Mouse (Mus musculus) hindbrain, embryonic 11.5 days (tissue): ENCODE data around the gene Gm20388. TPM values are rescaled to one million over a fixed set of nuclear protein-coding genes. Genes with fewer than 3 reads are reported as not detected.
A peak's percentile ranks its signal among the peaks of the same experiment; 100 is the strongest.

Source experiments
- ATAC-seq: fragments of 200-750 bp; cut with Nextera tagmentation; 2 replicates; pipeline ENCODE4 v1.8.0; 2017; ENCODE audit warnings: mild to moderate bottlenecking, moderate TSS enrichment, moderate library complexity; ENCODE audit not compliant: low FRiP score
- DNase-seq: peaks from one replicate; pipeline ENCODE4 v3.0.0-alpha.2; 2015; ENCODE audit warnings: low spot score
- H3K27ac ChIP-seq: fragments of 300-500 bp; sonication (generic); 2 replicates; pipeline ENCODE4 v1.5.1; 2014; ENCODE audit warnings: mild to moderate bottlenecking, low read depth, low read length
- H3K27me3 ChIP-seq: fragments of 300-500 bp; sonication (generic); 2 replicates; pipeline ENCODE4 v1.6.1; 2014; ENCODE audit warnings: mild to moderate bottlenecking, low read length, moderate library complexity, mixed read lengths; ENCODE audit not compliant: control insufficient read depth, insufficient read depth
- H3K36me3 ChIP-seq: fragments of 300-500 bp; sonication (generic); 2 replicates; pipeline ENCODE4 v1.6.1; 2014; ENCODE audit warnings: mild to moderate bottlenecking, low read length, moderate library complexity, mixed read lengths; ENCODE audit not compliant: control insufficient read depth, insufficient read depth
- H3K4me1 ChIP-seq: fragments of 300-500 bp; sonication (generic); replicated peaks from 2 replicates; pipeline ENCODE4 v1.6.1; 2014; ENCODE audit warnings: low read length, mixed read lengths; ENCODE audit not compliant: control insufficient read depth, insufficient read depth
- H3K4me2 ChIP-seq: fragments of 300-500 bp; sonication (generic); replicated peaks from 2 replicates; pipeline ENCODE4 v1.6.1; 2014; ENCODE audit warnings: mild to moderate bottlenecking, low read depth, low read length
- H3K4me3 ChIP-seq: fragments of 300-500 bp; sonication (generic); 2 replicates; pipeline ENCODE4 v1.5.1; 2014; ENCODE audit warnings: low read depth, low read length
- H3K9ac ChIP-seq: fragments of 300-500 bp; sonication (generic); 2 replicates; pipeline ENCODE4 v1.6.1; 2014; ENCODE audit warnings: low read depth, low read length
- H3K9me3 ChIP-seq: fragments of 300-500 bp; sonication (generic); 2 replicates; pipeline ENCODE4 v1.6.1; 2016; ENCODE audit warnings: low read length; ENCODE audit not compliant: control insufficient read depth
- WGBS: fragments of 180-500 bp; shearing (Covaris S2); extraction: QIAGEN DNeasy Blood & Tissue Kit; methylation state at CpG from one replicate; pipeline ENCODE4 v1.1.7; 2014; 5-methylcytosine and 5-hydroxymethylcytosine counted together
- polyA plus RNA-seq: library from polyadenylated mRNA; unstranded; fragments of >200 nt; fragmentation: Nextera tagmentation; extraction: Ambion mirVana; gene quantifications from 2 replicates; pipeline ENCODE4 v1.2.1, GENCODE M21; 2014

The Gm20388 gene
- polyA plus RNA-seq, 1 experiment from 2014 or later = 11.8 TPM

GRCm38 (mm10) chr8:121172567-121172966 is 1261.9 kb downstream of the Gm20388 start:
- H3K4me3 ChIP-seq = no peak overlapping the region
- no peak overlapping the region for H3K4me2 ChIP-seq
- WGBS = 60% methylated on average over 8 of the region's 8 CpGs
- no peaks in the 10 kb centered on the region for H3K4me1 ChIP-seq
- H3K27me3 ChIP-seq = no peaks in the 10 kb centered on the region
- DNase-seq = no peak
- ATAC-seq = no peak
- H3K36me3 ChIP-seq = no peaks in the 10 kb centered on the region
- H3K9me3 ChIP-seq = no peaks in the 10 kb centered on the region
- H3K9ac ChIP-seq = no peak overlapping the region
- H3K27ac ChIP-seq = no peak overlapping the region

GRCm38 (mm10) chr8:121174178-121174577 is 1263.5 kb downstream of the Gm20388 start:
- no peaks in the 10 kb centered on the region for H3K27me3 ChIP-seq
- ATAC-seq = no peak
- H3K9ac ChIP-seq = no peak overlapping the region
- H3K4me3 ChIP-seq = no peak overlapping the region
- no peak overlapping the region for H3K4me2 ChIP-seq
- H3K36me3 ChIP-seq = no peaks in the 10 kb centered on the region
- peak; percentile 28 for DNase-seq
- H3K9me3 ChIP-seq = no peaks in the 10 kb centered on the region
- 57% methylated on average over 10 of the region's 10 CpGs for WGBS
- no peak overlapping the region for H3K27ac ChIP-seq
- no peaks in the 10 kb centered on the region for H3K4me1 ChIP-seq

- no peak for DNase-seq
Measured at GRCm38 (mm10) chr8:121174721-121175539, 1264.3 kb downstream of the Gm20388 start.

GRCm38 (mm10) chr8:121175540-121176090 is 1265.0 kb downstream of the Gm20388 start:
- Histone ChIP-seq H3K4me3 (no peak overlapping the region), H3K9ac (no peak overlapping the region), H3K27ac (no peak overlapping the region), H3K27me3 (no peaks in the 10 kb centered on the region), H3K4me2 (no peak overlapping the region), H3K9me3 (no peaks in the 10 kb centered on the region), H3K4me1 (peaks cover 2% of the 10 kb centered on the region; the same call in 1 of the 2 replicates), H3K36me3 (no peaks in the 10 kb centered on the region)
- DNase-seq (no peak), ATAC-seq (no peak)
- 68% methylated on average over 8 of the region's 8 CpGs for WGBS

More at GRCm38 (mm10) chr8:121174721-121175539, 1264.3 kb downstream of the Gm20388 start:
- Histone ChIP-seq H3K36me3 (no peaks in the 10 kb centered on the region), H3K4me2 (no peak overlapping the region), H3K4me1 (no peaks in the 10 kb centered on the region), H3K27me3 (no peaks in the 10 kb centered on the region), H3K27ac (no peak overlapping the region), H3K9me3 (no peaks in the 10 kb centered on the region), H3K9ac (no peak overlapping the region), H3K4me3 (no peak overlapping the region)
- 58% methylated on average over 29 of the region's 30 CpGs for WGBS
- ATAC-seq = no peak

- peaks cover 6% of the 10 kb centered on the region; the same call in 1 of the 2 replicates for H3K4me1 ChIP-seq
- H3K27ac ChIP-seq = no peak overlapping the region
- H3K4me2 ChIP-seq = no peak overlapping the region
- DNase-seq (no peak), ATAC-seq (no peak)
- no peaks in the 10 kb centered on the region for H3K36me3 ChIP-seq
- H3K27me3 ChIP-seq = no peaks in the 10 kb centered on the region
- H3K4me3 ChIP-seq = no peak overlapping the region
- 31% methylated on average over 3 of the region's 3 CpGs for WGBS
- no peak overlapping the region for H3K9ac ChIP-seq
- H3K9me3 ChIP-seq = no peaks in the 10 kb centered on the region
Measured at GRCm38 (mm10) chr8:121176291-121176690, 1265.7 kb downstream of the Gm20388 start.

GRCm38 (mm10) chr8:121180474-121181284 is 1270.0 kb downstream of the Gm20388 start:
- no peak overlapping the region for H3K27ac ChIP-seq
- no peaks in the 10 kb centered on the region for H3K9me3 ChIP-seq
- 32% methylated on average over 21 of the region's 21 CpGs for WGBS
- 0 out of 2 replicates have a peak overlapping the region, but pooled peaks have one; percentile 0 for H3K4me2 ChIP-seq
- no peak overlapping the region for H3K4me3 ChIP-seq
- H3K36me3 ChIP-seq = no peaks in the 10 kb centered on the region
- H3K27me3 ChIP-seq = no peaks in the 10 kb centered on the region
- H3K4me1 ChIP-seq = peaks cover 6% of the 10 kb centered on the region; the same call in 1 of the 2 replicates
- peak; percentile 34 for DNase-seq
- ATAC-seq = peak; percentile 57
- H3K9ac ChIP-seq = no peak overlapping the region

- Histone ChIP-seq H3K4me2 (no peak overlapping the region), H3K9ac (no peak overlapping the region), H3K4me3 (no peak overlapping the region), H3K27ac (0 out of 2 replicates have a peak overlapping the region, but pooled peaks have one; percentile 27), H3K9me3 (no peaks in the 10 kb centered on the region), H3K27me3 (no peaks in the 10 kb centered on the region), H3K4me1 (peaks cover 6% of the 10 kb centered on the region; the same call in 1 of the 2 replicates), H3K36me3 (no peaks in the 10 kb centered on the region)
- DNase-seq = peak; percentile 31
- 60% methylated on average over 10 of the region's 10 CpGs for WGBS
- no peak for ATAC-seq
Measured at GRCm38 (mm10) chr8:121181285-121181884, 1270.7 kb downstream of the Gm20388 start.
